Mouse (Mus musculus): ENCODE results near the gene 6330409D20Rik. TPM values are rescaled to one million over a fixed set of nuclear protein-coding genes. Genes with fewer than 3 reads are reported as not detected.

6330409D20Rik gene
- polyA plus RNA-seq, 1 experiment from 2014 or later, result 0.43 TPM

GRCm38 (mm10) chr2:32775359-32776074 lies 34.7 kb upstream of the 6330409D20Rik start, which contains the start of the genes Ttc16 and Ptrh1:
Gene Ttc16 (minus strand): TSS chr2:32775633.
Gene Ptrh1 (plus strand): TSS chr2:32775786.
- Histone ChIP-seq H3K36me3 (ENCODE audit: control insufficient read depth, insufficient read depth, low read length) (no peaks in the 10 kb centered on the region), H3K9ac (ENCODE audit: low read length) (peak within 1 kb of the TSS; percentile 72), H3K4me1 (replicated peaks; ENCODE audit: control insufficient read depth, insufficient read depth, low read length) (peaks cover 16% of the 10 kb centered on the region), H3K27me3 (ENCODE audit: control insufficient read depth, insufficient read depth, low read depth, low read length) (no peaks in the 10 kb centered on the region), H3K27ac (ENCODE audit: low read length) (peak within 1 kb of the TSS; percentile 68), H3K9me3 (ENCODE audit: control insufficient read depth, low read length) (no peaks in the 10 kb centered on the region), H3K4me3 (ENCODE audit: low read length) (peak within 1 kb of the TSS; percentile 70), H3K4me2 (ENCODE audit: low read depth, low read length) (peak within 1 kb of the TSS; percentile 95)
- under 1% methylated on average over 41 of the region's 46 CpGs for WGBS
- peak; percentile 98 for ATAC-seq (ENCODE audit: low read depth)

GRCm38 (mm10) chr2:32772626-32773279 lies 31.9 kb upstream of the 6330409D20Rik start:
- no peak overlapping the region for H3K27ac ChIP-seq (ENCODE audit: low read length)
- H3K36me3 ChIP-seq (ENCODE audit: control insufficient read depth, insufficient read depth, low read length), result no peaks in the 10 kb centered on the region
- no peaks in the 10 kb centered on the region for H3K27me3 ChIP-seq (ENCODE audit: control insufficient read depth, insufficient read depth, low read depth, low read length)
- WGBS, result 66% methylated on average over 8 of the region's 8 CpGs
- H3K9me3 ChIP-seq (ENCODE audit: control insufficient read depth, low read length), result no peaks in the 10 kb centered on the region
- peaks cover 16% of the 10 kb centered on the region for H3K4me1 ChIP-seq (replicated peaks; ENCODE audit: control insufficient read depth, insufficient read depth, low read length)
- H3K4me3 ChIP-seq (ENCODE audit: low read length), result no peak overlapping the region
- H3K4me2 ChIP-seq (ENCODE audit: low read depth, low read length), result no peak overlapping the region
- H3K9ac ChIP-seq (ENCODE audit: low read length), result no peak overlapping the region
- ATAC-seq (ENCODE audit: low read depth), result no peak

DNA sequence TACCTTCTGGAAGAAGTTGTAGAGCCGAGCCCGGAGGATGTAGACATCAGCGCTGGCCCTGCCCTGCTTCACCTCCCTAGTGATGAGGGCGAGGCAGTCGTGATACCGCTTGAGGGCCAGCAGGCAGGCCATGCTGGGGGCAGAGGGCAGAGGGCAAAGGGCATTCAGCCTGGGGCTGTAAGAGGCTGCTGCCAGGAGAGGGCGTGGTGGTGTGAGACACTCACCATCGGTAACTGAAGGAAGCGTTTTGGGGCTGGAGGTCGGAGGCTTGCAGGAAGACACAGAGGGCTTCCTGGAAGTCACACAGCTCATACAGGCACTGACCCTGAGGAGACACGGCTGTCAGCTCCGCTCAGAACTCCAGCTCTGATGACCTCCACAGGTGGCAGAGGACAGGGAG lies 31.1 kb upstream of the 6330409D20Rik start:
- Histone ChIP-seq H3K36me3 (ENCODE audit: control insufficient read depth, insufficient read depth, low read length) (no peaks in the 10 kb centered on the region), H3K4me3 (ENCODE audit: low read length) (no peak overlapping the region), H3K27ac (ENCODE audit: low read length) (no peak overlapping the region), H3K27me3 (ENCODE audit: control insufficient read depth, insufficient read depth, low read depth, low read length) (no peaks in the 10 kb centered on the region), H3K4me1 (replicated peaks; ENCODE audit: control insufficient read depth, insufficient read depth, low read length) (peaks cover 16% of the 10 kb centered on the region), H3K9me3 (ENCODE audit: control insufficient read depth, low read length) (no peaks in the 10 kb centered on the region), H3K9ac (ENCODE audit: low read length) (no peak overlapping the region), H3K4me2 (ENCODE audit: low read depth, low read length) (no peak overlapping the region)
- 26% methylated on average over 12 of the region's 12 CpGs for WGBS
- ATAC-seq (ENCODE audit: low read depth), result no peak

GRCm38 (mm10) chr2:32769327-32770085 lies 28.7 kb upstream of the 6330409D20Rik start:
- H3K4me1 ChIP-seq (replicated peaks; ENCODE audit: control insufficient read depth, insufficient read depth, low read length), result peaks cover 4% of the 10 kb centered on the region; the same call in 1 of the 2 replicates
- H3K36me3 ChIP-seq (ENCODE audit: control insufficient read depth, insufficient read depth, low read length), result no peaks in the 10 kb centered on the region
- no peak overlapping the region for H3K4me2 ChIP-seq (ENCODE audit: low read depth, low read length)
- H3K9ac ChIP-seq (ENCODE audit: low read length), result no peak overlapping the region
- no peaks in the 10 kb centered on the region for H3K27me3 ChIP-seq (ENCODE audit: control insufficient read depth, insufficient read depth, low read depth, low read length)
- no peaks in the 10 kb centered on the region for H3K9me3 ChIP-seq (ENCODE audit: control insufficient read depth, low read length)
- no peak overlapping the region for H3K4me3 ChIP-seq (ENCODE audit: low read length)
- no peak for ATAC-seq (ENCODE audit: low read depth)
- no peak overlapping the region for H3K27ac ChIP-seq (ENCODE audit: low read length)
- 70% methylated on average over 5 of the region's 5 CpGs for WGBS

- no peaks in the 10 kb centered on the region for H3K36me3 ChIP-seq (ENCODE audit: control insufficient read depth, insufficient read depth, low read length)
- no peaks in the 10 kb centered on the region for H3K27me3 ChIP-seq (ENCODE audit: control insufficient read depth, insufficient read depth, low read depth, low read length)
- no peak overlapping the region for H3K4me3 ChIP-seq (ENCODE audit: low read length)
- H3K9me3 ChIP-seq (ENCODE audit: control insufficient read depth, low read length), result no peaks in the 10 kb centered on the region
- H3K4me2 ChIP-seq (ENCODE audit: low read depth, low read length), result no peak overlapping the region
- 42% methylated on average over 19 of the region's 19 CpGs for WGBS
- H3K9ac ChIP-seq (ENCODE audit: low read length), result no peak overlapping the region
- peak; percentile 32; the same call in 1 of the 2 replicates for ATAC-seq (ENCODE audit: low read depth)
- peaks cover 4% of the 10 kb centered on the region; the same call in 1 of the 2 replicates for H3K4me1 ChIP-seq (replicated peaks; ENCODE audit: control insufficient read depth, insufficient read depth, low read length)
- H3K27ac ChIP-seq (ENCODE audit: low read length), result no peak overlapping the region
Observed at GRCm38 (mm10) chr2:32768661-32769285, 28.0 kb upstream of the 6330409D20Rik start.

DNA sequence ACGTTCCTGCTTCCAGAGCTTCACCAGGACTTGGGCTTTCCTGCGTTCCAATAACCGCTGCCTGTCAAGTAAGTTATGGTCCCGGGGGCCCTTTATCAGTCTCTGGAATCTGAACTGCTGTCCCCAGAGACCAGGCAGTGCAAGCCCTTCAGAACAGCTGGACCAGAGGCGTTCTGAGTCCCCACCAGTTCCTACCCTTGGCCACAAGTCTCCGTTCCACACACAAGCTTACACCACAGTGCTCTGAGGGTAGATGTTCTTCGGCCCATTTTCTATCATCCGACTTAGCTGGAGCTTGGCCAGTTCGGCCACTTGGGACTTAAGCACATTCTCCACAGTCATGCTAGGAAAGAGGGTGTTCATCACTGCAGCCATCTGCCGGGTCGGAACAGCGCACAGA lies 26.4 kb upstream of the 6330409D20Rik start:
- Histone ChIP-seq H3K9me3 (ENCODE audit: control insufficient read depth, low read length) (no peaks in the 10 kb centered on the region), H3K4me2 (ENCODE audit: low read depth, low read length) (no peak overlapping the region), H3K9ac (ENCODE audit: low read length) (no peak overlapping the region), H3K36me3 (ENCODE audit: control insufficient read depth, insufficient read depth, low read length) (peaks cover 4% of the 10 kb centered on the region; the same call in 1 of the 2 replicates), H3K27ac (ENCODE audit: low read length) (no peak overlapping the region), H3K4me1 (replicated peaks; ENCODE audit: control insufficient read depth, insufficient read depth, low read length) (peaks cover 4% of the 10 kb centered on the region; the same call in 1 of the 2 replicates), H3K4me3 (ENCODE audit: low read length) (no peak overlapping the region), H3K27me3 (ENCODE audit: control insufficient read depth, insufficient read depth, low read depth, low read length) (no peaks in the 10 kb centered on the region)
- 68% methylated on average over 12 of the region's 12 CpGs for WGBS
- no peak for ATAC-seq (ENCODE audit: low read depth)

DNA sequence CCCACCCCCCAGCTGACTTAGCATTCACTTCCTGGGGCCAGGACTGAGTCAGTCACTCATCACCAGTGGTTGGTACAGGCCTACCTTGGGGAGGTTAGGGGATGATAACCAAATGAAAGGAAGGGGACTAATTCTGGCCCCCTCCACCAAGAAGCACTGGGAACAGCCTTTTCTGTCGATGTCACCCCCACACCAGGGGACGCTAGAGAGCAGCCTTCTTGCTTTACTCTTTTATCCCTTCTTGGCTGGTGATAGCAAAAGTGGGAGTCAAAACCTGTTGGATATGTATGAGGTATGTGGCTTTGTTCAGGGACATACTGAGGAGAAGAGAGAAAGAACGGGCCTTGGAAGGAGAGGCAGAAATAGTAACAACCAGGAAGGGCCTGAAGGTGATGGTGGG lies 22.5 kb upstream of the 6330409D20Rik start:
- no peak overlapping the region for H3K9ac ChIP-seq (ENCODE audit: low read length)
- H3K4me2 ChIP-seq (ENCODE audit: low read depth, low read length), result no peak overlapping the region
- H3K9me3 ChIP-seq (ENCODE audit: control insufficient read depth, low read length), result no peaks in the 10 kb centered on the region
- no peaks in the 10 kb centered on the region for H3K27me3 ChIP-seq (ENCODE audit: control insufficient read depth, insufficient read depth, low read depth, low read length)
- ATAC-seq (ENCODE audit: low read depth), result no peak
- no peaks in the 10 kb centered on the region for H3K4me1 ChIP-seq (replicated peaks; ENCODE audit: control insufficient read depth, insufficient read depth, low read length)
- no peak overlapping the region for H3K4me3 ChIP-seq (ENCODE audit: low read length)
- no peak overlapping the region for H3K27ac ChIP-seq (ENCODE audit: low read length)
- H3K36me3 ChIP-seq (ENCODE audit: control insufficient read depth, insufficient read depth, low read length), result peaks cover 12% of the 10 kb centered on the region
- 77% methylated on average over 3 of the region's 3 CpGs for WGBS

DNA sequence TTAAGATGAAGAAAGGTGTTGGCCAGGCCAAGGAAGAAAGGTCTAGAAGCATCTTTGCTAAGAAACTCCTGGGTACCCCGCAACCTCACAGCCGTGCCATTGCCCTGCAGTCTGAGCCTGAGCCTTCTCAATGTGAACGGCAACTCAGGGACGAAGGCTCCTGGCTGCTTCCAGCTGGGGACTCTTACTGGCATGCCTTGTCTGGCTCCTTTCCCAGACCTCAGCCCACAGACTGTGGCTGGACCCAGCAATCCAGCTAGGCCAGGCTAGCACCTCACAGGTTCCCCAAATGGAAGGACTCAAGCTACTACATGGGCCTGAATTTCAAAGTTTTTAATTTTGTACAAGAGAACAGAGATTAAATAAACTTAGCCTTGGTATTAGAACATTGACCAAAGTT lies 21.0 kb upstream of the 6330409D20Rik start:
- peaks cover 3% of the 10 kb centered on the region; the same call in 1 of the 2 replicates for H3K4me1 ChIP-seq (replicated peaks; ENCODE audit: control insufficient read depth, insufficient read depth, low read length)
- H3K4me2 ChIP-seq (ENCODE audit: low read depth, low read length), result no peak overlapping the region
- no peak overlapping the region for H3K27ac ChIP-seq (ENCODE audit: low read length)
- ATAC-seq (ENCODE audit: low read depth), result no peak
- H3K9me3 ChIP-seq (ENCODE audit: control insufficient read depth, low read length), result no peaks in the 10 kb centered on the region
- 66% methylated on average over 4 of the region's 4 CpGs for WGBS
- H3K27me3 ChIP-seq (ENCODE audit: control insufficient read depth, insufficient read depth, low read depth, low read length), result no peaks in the 10 kb centered on the region
- H3K36me3 ChIP-seq (ENCODE audit: control insufficient read depth, insufficient read depth, low read length), result peaks cover 12% of the 10 kb centered on the region
- H3K9ac ChIP-seq (ENCODE audit: low read length), result no peak overlapping the region
- no peak overlapping the region for H3K4me3 ChIP-seq (ENCODE audit: low read length)

All from lung, embryonic 16.5 days (tissue).